In genomic region chr2:157204366-157205218, GRCm38 (mm10) we compare ENCODE assay signal across 8 mouse cellular contexts. TPM values are rescaled to one million over a fixed set of nuclear protein-coding genes. Genes with fewer than 3 reads are reported as not detected.
DNase-seq lines count a peak whose midpoint lies in the region; ATAC-seq and TF ChIP-seq lines count a peak whose summit lies in the region.

TSS of gene Rbl1 (minus strand) at chr2:157204534.

- no peaks in the 10 kb centered on the region for H3K27me3 ChIP-seq in hindbrain, postnatal 0 days (ENCODE audit: insufficient read depth, low read length)

- no peaks in the 10 kb centered on the region for H3K9me3 ChIP-seq in hindbrain, postnatal 0 days (ENCODE audit: low read length)

- intact Hi-C loops in left cerebral cortex, adult 2 months (cut with DNase I), result loop anchor here (5.0 kb wide), 2 partner anchors 67 to 73 kb away; partner anchors contain the start of genes Mroh8, Rpn2 and Samhd1

- WGBS in hindbrain, postnatal 0 days, result 2% methylated on average over 72 of the region's 73 CpGs

- H3K4me3 ChIP-seq in hindbrain, postnatal 0 days (ENCODE audit: low read length), result peak within 1 kb of the TSS; percentile 87
- peak within 1 kb of the TSS; percentile 95 for H3K4me3 ChIP-seq in left cerebral cortex, adult 2 months

- H3K4me2 ChIP-seq in hindbrain, postnatal 0 days (ENCODE audit: low read depth, low read length), result peak within 1 kb of the TSS; percentile 88

- peak within 1 kb of the TSS; percentile 92 for H3K27ac ChIP-seq in hindbrain, postnatal 0 days
- H3K27ac ChIP-seq in left cerebral cortex, adult 2 months, result peak within 1 kb of the TSS; percentile 96

- DNase-seq in T-cell, adult 2 months (ENCODE audit: low spot score), result peak; percentile 88
- peak; percentile 88 to 92 for DNase-seq in cerebellum, postnatal 36 days
- peak; percentile 87 for DNase-seq in gastrocnemius, adult 18-20 months (ENCODE audit: low spot score)
- peak; percentile 96 for DNase-seq in hindbrain, postnatal 0 days (ENCODE audit: low spot score)
- DNase-seq in left cerebral cortex, adult 2 months (ENCODE audit: extremely low spot score in 1 of 2, low spot score in 2 of 2), result peak; percentile 85
- DNase-seq in right cerebral cortex, adult 2 months (ENCODE audit: low spot score in 2 of 2), result peak; percentile 87 to 91
- peak; percentile 92 for DNase-seq in urinary bladder, postnatal 14 days (ENCODE audit: low spot score)

- no peak for TF ChIP-seq CTCF in hindbrain, postnatal 0 days (IDR thresholded peaks at IDR 0.05; ENCODE audit: low read depth)
- no peak; the same call in 1 of the 2 replicates for TF ChIP-seq CTCF in left cerebral cortex, adult 2 months (IDR thresholded peaks at IDR 0.05)

- no peaks in the 10 kb centered on the region for H3K36me3 ChIP-seq in hindbrain, postnatal 0 days (ENCODE audit: insufficient read depth, low read length)

- no peaks in the 10 kb centered on the region for H3K4me1 ChIP-seq in hindbrain, postnatal 0 days (ENCODE audit: insufficient read depth, low read length)

- ATAC-seq in hindbrain, postnatal 0 days, result peak; percentile 89
- ATAC-seq in megakaryocyte, adult 5-6 weeks (ENCODE audit: poor library complexity, severe bottlenecking), result peak; percentile 72

- peak within 1 kb of the TSS; percentile 87 for H3K9ac ChIP-seq in hindbrain, postnatal 0 days (replicated peaks; ENCODE audit: low read length)

RNA-seq across cellular contexts. Expression of gene Rbl1, which starts in this region (rescaled TPM):
- 1 to 10 TPM; 2.1 to 2.8 TPM for total RNA-seq in gastrocnemius, adult 18-20 months (2021)
- 8.4 and 12.7 TPM in 2 replicates for total RNA-seq in hindbrain, postnatal 0 days (2014; rRNA removed)
- polyA plus RNA-seq in hindbrain, postnatal 0 days (2015; fragmentation: Nextera tagmentation; extraction: Ambion mirVana), result 5.2 and 6.0 TPM in 2 replicates
- 1 to 10 TPM; 1.6 to 2.4 TPM for total RNA-seq in left cerebral cortex, adult 2 months (2021)
- total RNA-seq in megakaryocyte, adult 5-6 weeks (2015), result 94.0 and 94.1 TPM in 2 replicates
- 88.4 and 90.3 TPM in 2 replicates for total RNA-seq in megakaryocyte, adult 5-6 weeks (2017)

Comparison
In these comparisons a context has a peak if more than half of its experiments do, and no peak if none do; other contexts are left out.
1. Peak in every context shown above with its lines: DNase-seq, ATAC-seq, H3K4me3 ChIP-seq and H3K27ac ChIP-seq.